Mouse (Mus musculus): ENCODE measurements around the gene Polg.

Polg gene

GRCm38 (mm10) chr7:79502152-79503102 lies 36.3 kb upstream of the Polg start:
- DNase-seq (ENCODE audit: low spot score in 2 of 2): no peak

GRCm38 (mm10) chr7:79501581-79502031 lies 35.4 kb upstream of the Polg start:
- DNase-seq (ENCODE audit: low spot score in 2 of 2): no peak

- no peak for DNase-seq (ENCODE audit: low spot score in 2 of 2)
Measured at GRCm38 (mm10) chr7:79500681-79501306, 34.6 kb upstream of the Polg start.

GRCm38 (mm10) chr7:79499596-79500570 lies 33.7 kb upstream of the Polg start:
- DNase-seq (ENCODE audit: low spot score in 2 of 2): no peak

GRCm38 (mm10) chr7:79498965-79499595 lies 32.9 kb upstream of the Polg start:
- DNase-seq (ENCODE audit: low spot score in 2 of 2): peak in 1 of 2 experiments; percentile 53

GRCm38 (mm10) chr7:79498356-79498755 lies 32.2 kb upstream of the Polg start:
- DNase-seq (ENCODE audit: low spot score in 2 of 2): no peak

- DNase-seq (ENCODE audit: low spot score in 2 of 2): no peak
Measured at GRCm38 (mm10) chr7:79497701-79498115, 31.5 kb upstream of the Polg start.

GRCm38 (mm10) chr7:79496816-79497328 lies 30.7 kb upstream of the Polg start:
- no peak for DNase-seq (ENCODE audit: low spot score in 2 of 2)

GRCm38 (mm10) chr7:79495988-79496815 lies 30.0 kb upstream of the Polg start:
- DNase-seq (ENCODE audit: low spot score in 2 of 2): peak; percentile 61 to 78

GRCm38 (mm10) chr7:79493915-79494314 lies 27.8 kb upstream of the Polg start:
- peak in 1 of 2 experiments; percentile 46 for DNase-seq (ENCODE audit: low spot score in 2 of 2)

GRCm38 (mm10) chr7:79486528-79486927 lies 20.4 kb upstream of the Polg start:
- no peak for DNase-seq (ENCODE audit: low spot score in 2 of 2)

GRCm38 (mm10) chr7:79474831-79475399 lies 8.8 kb upstream of the Polg start:
- DNase-seq (ENCODE audit: low spot score in 2 of 2): no peak

- DNase-seq (ENCODE audit: low spot score in 2 of 2): no peak
Measured at GRCm38 (mm10) chr7:79473496-79474194, 7.5 kb upstream of the Polg start.

- DNase-seq (ENCODE audit: low spot score in 2 of 2): no peak
Measured at GRCm38 (mm10) chr7:79472792-79473191, 6.6 kb upstream of the Polg start.

- no peak for DNase-seq (ENCODE audit: low spot score in 2 of 2)
Measured at GRCm38 (mm10) chr7:79471436-79471835, 5.3 kb upstream of the Polg start.

GRCm38 (mm10) chr7:79470718-79471117 lies 4.6 kb upstream of the Polg start:
- no peak for DNase-seq (ENCODE audit: low spot score in 2 of 2)

- DNase-seq (ENCODE audit: low spot score in 2 of 2): no peak
Measured at GRCm38 (mm10) chr7:79469766-79470165, 3.6 kb upstream of the Polg start.

- no peak for DNase-seq (ENCODE audit: low spot score in 2 of 2)
Measured at GRCm38 (mm10) chr7:79468994-79469393, 2.8 kb upstream of the Polg start.

- DNase-seq (ENCODE audit: low spot score in 2 of 2): no peak
Measured at GRCm38 (mm10) chr7:79467951-79468350, 1.8 kb upstream of the Polg start.

Data from urinary bladder, adult 18-20 months (tissue).